Mouse (Mus musculus): ENCODE data around the gene Gm21773.
"Not testable (repeated sequence)": the region's sequence is repeated elsewhere in the genome, so short reads cannot be mapped to it uniquely, and the experiment has no call there.

Gm21773 gene

GRCm38 (mm10) chrY:25309260-25309659 lies at the start of gene Gm21773:
Gene Gm21773, minus strand, starts transcription at chrY:25309360.
- not testable (repeated sequence) for DNase-seq
